Mouse (Mus musculus) heart, embryonic 11.5 days (tissue): ENCODE data around the gene Aplp1. TPM values are rescaled to one million over a fixed set of nuclear protein-coding genes. Genes with fewer than 3 reads are reported as not detected.

ENCODE experiments used
- ATAC-seq: fragments of 200-750 bp; cut with Nextera tagmentation; replicated peaks from 2 replicates; pipeline ENCODE4 v1.8.0; 2017; ENCODE audit warnings: moderate library complexity; ENCODE audit not compliant: insufficient number of reproducible peaks, low FRiP score, low TSS enrichment
- H3K27ac ChIP-seq: fragments of 300-500 bp; sonication (generic); 2 replicates; pipeline ENCODE4 v1.5.1; 2014; ENCODE audit warnings: mild to moderate bottlenecking, low read depth, low read length
- H3K27me3 ChIP-seq: fragments of 300-500 bp; sonication (generic); 2 replicates; pipeline ENCODE4 v1.6.1; 2014; ENCODE audit warnings: mild to moderate bottlenecking, low read length, mixed read lengths; ENCODE audit not compliant: control insufficient read depth, insufficient read depth
- H3K36me3 ChIP-seq: fragments of 300-500 bp; sonication (generic); 2 replicates; pipeline ENCODE4 v1.6.1; 2014; ENCODE audit warnings: mild to moderate bottlenecking, low read length, moderate library complexity, mixed read lengths; ENCODE audit not compliant: control insufficient read depth, insufficient read depth
- H3K4me1 ChIP-seq: fragments of 300-500 bp; sonication (generic); 2 replicates; pipeline ENCODE4 v1.6.1; 2014; ENCODE audit warnings: low read length; ENCODE audit not compliant: control insufficient read depth, insufficient read depth
- H3K4me2 ChIP-seq: fragments of 300-500 bp; sonication (generic); 2 replicates; pipeline ENCODE4 v1.6.1; 2014; ENCODE audit warnings: mild to moderate bottlenecking, moderate library complexity
- H3K4me3 ChIP-seq: fragments of 300-500 bp; sonication (generic); 2 replicates; pipeline ENCODE4 v1.5.1; 2014; ENCODE audit warnings: low read depth, low read length
- H3K9ac ChIP-seq: fragments of 300-500 bp; sonication (generic); 2 replicates; pipeline ENCODE4 v1.6.1; 2014; ENCODE audit warnings: mild to moderate bottlenecking, low read depth, low read length, moderate library complexity
- H3K9me3 ChIP-seq: fragments of 300-500 bp; sonication (generic); replicated peaks from 2 replicates; pipeline ENCODE4 v1.6.1; 2016; ENCODE audit warnings: low read length; ENCODE audit not compliant: control insufficient read depth
- WGBS: fragments of 180-500 bp; shearing (Covaris S2); extraction: QIAGEN DNeasy Blood & Tissue Kit; methylation state at CpG from one replicate; pipeline ENCODE4 v1.1.7; 2014; ENCODE audit not compliant: insufficient replicate concordance; 5-methylcytosine and 5-hydroxymethylcytosine counted together
- polyA plus RNA-seq: library from polyadenylated mRNA; unstranded; fragments of >200 nt; fragmentation: Nextera tagmentation; extraction: Ambion mirVana; gene quantifications from 2 replicates; pipeline ENCODE4 v1.2.1, GENCODE M21; 2014

The Aplp1 gene
- polyA plus RNA-seq, 1 experiment from 2014 or later, result 34.9 TPM

DNA sequence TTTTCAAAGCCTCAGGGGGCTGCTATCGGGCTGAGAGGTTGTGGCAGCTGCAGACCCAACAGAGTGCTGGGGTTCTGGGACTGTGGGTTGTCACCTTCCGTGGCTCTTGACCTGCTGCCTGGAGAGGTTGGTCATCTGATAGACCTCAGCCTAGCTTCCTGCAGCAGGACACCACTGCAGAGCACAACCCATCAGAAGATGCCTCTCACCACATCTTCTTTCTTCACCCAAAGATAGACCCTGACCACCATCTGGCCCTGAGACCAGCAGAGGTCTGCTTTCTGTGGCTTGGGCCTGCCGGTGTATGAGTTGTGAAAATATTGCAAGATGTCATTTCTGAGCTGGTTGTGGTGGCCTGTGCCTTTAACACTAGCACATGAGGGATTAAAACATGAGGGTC is 34.3 kb downstream of the Aplp1 start:
- H3K4me2 ChIP-seq, result no peak overlapping the region
- H3K4me1 ChIP-seq, result no peaks in the 10 kb centered on the region
- H3K9me3 ChIP-seq, result no peaks in the 10 kb centered on the region
- H3K9ac ChIP-seq, result no peak overlapping the region
- no peaks in the 10 kb centered on the region for H3K27me3 ChIP-seq
- no peak for ATAC-seq
- no peak overlapping the region for H3K4me3 ChIP-seq
- no peaks in the 10 kb centered on the region for H3K36me3 ChIP-seq
- 63% methylated on average over 3 of the region's 3 CpGs for WGBS
- no peak overlapping the region for H3K27ac ChIP-seq

- no peaks in the 10 kb centered on the region for H3K36me3 ChIP-seq
Measured at GRCm38 (mm10) chr7:30409789-30410188, 35.5 kb downstream of the Aplp1 start.

GRCm38 (mm10) chr7:30408639-30409038 is 36.7 kb downstream of the Aplp1 start:
- no peak overlapping the region for H3K4me3 ChIP-seq
- no peaks in the 10 kb centered on the region for H3K9me3 ChIP-seq
- WGBS, result 65% methylated on average over 3 of the region's 3 CpGs
- H3K9ac ChIP-seq, result no peak overlapping the region
- H3K27ac ChIP-seq, result no peak overlapping the region
- ATAC-seq, result no peak
- no peaks in the 10 kb centered on the region for H3K36me3 ChIP-seq
- H3K27me3 ChIP-seq, result no peaks in the 10 kb centered on the region
- no peaks in the 10 kb centered on the region for H3K4me1 ChIP-seq
- H3K4me2 ChIP-seq, result no peak overlapping the region

More at GRCm38 (mm10) chr7:30409789-30410188, 35.5 kb downstream of the Aplp1 start:
- Histone ChIP-seq H3K27ac (no peak overlapping the region), H3K27me3 (no peaks in the 10 kb centered on the region), H3K4me2 (no peak overlapping the region), H3K4me1 (no peaks in the 10 kb centered on the region), H3K4me3 (no peak overlapping the region), H3K9me3 (no peaks in the 10 kb centered on the region), H3K9ac (no peak overlapping the region)
- no peak for ATAC-seq
- 55% methylated on average over 2 of the region's 2 CpGs for WGBS

GRCm38 (mm10) chr7:30402343-30402742 is 43.0 kb downstream of the Aplp1 start:
- Histone ChIP-seq H3K36me3 (no peaks in the 10 kb centered on the region), H3K27me3 (no peaks in the 10 kb centered on the region), H3K4me2 (no peak overlapping the region), H3K4me1 (no peaks in the 10 kb centered on the region), H3K9ac (no peak overlapping the region), H3K27ac (no peak overlapping the region), H3K9me3 (no peaks in the 10 kb centered on the region), H3K4me3 (no peak overlapping the region)
- 58% methylated on average over 4 of the region's 4 CpGs for WGBS
- no peak for ATAC-seq

GRCm38 (mm10) chr7:30399671-30400070 is 45.7 kb downstream of the Aplp1 start:
- Histone ChIP-seq H3K27ac (no peak overlapping the region), H3K4me3 (no peak overlapping the region), H3K36me3 (no peaks in the 10 kb centered on the region), H3K9me3 (no peaks in the 10 kb centered on the region), H3K27me3 (no peaks in the 10 kb centered on the region), H3K4me1 (no peaks in the 10 kb centered on the region), H3K4me2 (no peak overlapping the region), H3K9ac (no peak overlapping the region)
- WGBS, result 48% methylated on average over 7 of the region's 7 CpGs
- no peak for ATAC-seq

GRCm38 (mm10) chr7:30394871-30395270 is 50.5 kb downstream of the Aplp1 start:
- no peak overlapping the region for H3K4me2 ChIP-seq
- 35% methylated on average over 2 of the region's 2 CpGs for WGBS
- no peak overlapping the region for H3K27ac ChIP-seq
- no peaks in the 10 kb centered on the region for H3K4me1 ChIP-seq
- no peaks in the 10 kb centered on the region for H3K9me3 ChIP-seq
- no peak overlapping the region for H3K9ac ChIP-seq
- H3K4me3 ChIP-seq, result no peak overlapping the region
- no peak for ATAC-seq
- H3K27me3 ChIP-seq, result no peaks in the 10 kb centered on the region
- H3K36me3 ChIP-seq, result no peaks in the 10 kb centered on the region

GRCm38 (mm10) chr7:30394379-30394778 is 51.0 kb downstream of the Aplp1 start:
- Histone ChIP-seq H3K9ac (no peak overlapping the region), H3K27ac (peak overlapping the region; percentile 83), H3K36me3 (no peaks in the 10 kb centered on the region), H3K4me1 (no peaks in the 10 kb centered on the region), H3K4me3 (no peak overlapping the region), H3K9me3 (no peaks in the 10 kb centered on the region), H3K4me2 (peak overlapping the region; percentile 16; the same call in 1 of the 2 replicates), H3K27me3 (no peaks in the 10 kb centered on the region)
- WGBS, result 42% methylated on average over 11 of the region's 11 CpGs
- ATAC-seq, result peak; percentile 67

GRCm38 (mm10) chr7:30393631-30394030 is 51.7 kb downstream of the Aplp1 start:
- H3K27me3 ChIP-seq, result no peaks in the 10 kb centered on the region
- ATAC-seq, result no peak
- H3K4me1 ChIP-seq, result no peaks in the 10 kb centered on the region
- no peaks in the 10 kb centered on the region for H3K36me3 ChIP-seq
- 83% methylated on average over 4 of the region's 4 CpGs for WGBS
- no peak overlapping the region for H3K4me2 ChIP-seq
- no peak overlapping the region for H3K4me3 ChIP-seq
- H3K9me3 ChIP-seq, result no peaks in the 10 kb centered on the region
- H3K27ac ChIP-seq, result peak overlapping the region; percentile 83
- no peak overlapping the region for H3K9ac ChIP-seq

DNA sequence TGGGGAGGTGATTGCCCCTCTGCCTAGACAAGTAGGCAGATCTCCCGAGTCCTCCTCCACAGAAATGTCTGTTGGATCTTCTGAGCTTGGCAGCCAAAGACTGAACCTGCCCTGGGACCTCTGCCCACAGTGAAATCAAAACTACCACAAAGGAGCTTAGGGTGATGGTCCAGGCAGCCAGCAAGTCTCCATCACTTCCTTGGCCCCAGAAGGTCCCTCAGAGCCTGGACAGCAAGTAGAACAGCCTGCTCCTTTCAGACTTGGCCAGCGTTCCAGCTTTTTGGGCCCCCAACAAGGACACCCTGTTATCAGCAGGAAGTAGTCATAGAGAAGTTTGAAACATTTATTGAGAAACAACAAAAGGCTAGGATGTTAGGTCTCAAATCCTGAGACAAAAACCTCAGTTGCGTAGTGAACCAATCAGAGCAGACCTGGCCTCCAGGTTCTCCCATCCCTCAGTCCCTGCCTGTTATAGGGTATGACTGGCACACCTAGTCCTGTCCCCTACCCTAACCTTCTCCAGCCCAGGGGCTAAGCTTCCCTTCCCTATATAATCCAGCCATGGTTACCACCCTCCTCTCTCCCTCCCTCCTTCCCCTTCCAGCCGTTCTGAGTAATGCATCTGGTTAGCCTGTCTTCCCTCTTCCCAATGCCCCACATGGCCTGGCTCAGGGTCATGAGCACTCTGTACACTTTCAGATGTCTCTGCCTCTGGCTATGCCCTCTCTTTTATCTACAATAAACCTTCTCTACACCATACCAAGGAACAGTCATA is 52.4 kb downstream of the Aplp1 start:
- no peak overlapping the region for H3K9ac ChIP-seq
- H3K4me1 ChIP-seq, result no peaks in the 10 kb centered on the region
- no peaks in the 10 kb centered on the region for H3K9me3 ChIP-seq
- 69% methylated on average over 4 of the region's 4 CpGs for WGBS
- no peak for ATAC-seq
- no peak overlapping the region for H3K4me2 ChIP-seq
- no peak overlapping the region for H3K4me3 ChIP-seq
- no peaks in the 10 kb centered on the region for H3K36me3 ChIP-seq
- H3K27ac ChIP-seq, result peak overlapping the region; percentile 83; the same call in 1 of the 2 replicates
- H3K27me3 ChIP-seq, result no peaks in the 10 kb centered on the region
